Mouse (Mus musculus) monocyte, adult 59 days (primary cell): ENCODE measurements around the gene Rpl3. TPM values are rescaled to one million over a fixed set of nuclear protein-coding genes. Genes with fewer than 3 reads are reported as not detected.

Experiments used
- total RNA-seq, 2 experiments: library from RNA; stranded (reverse); gene quantifications; one replicate each; pipeline ENCODE4 v1.2.4; 2023

Gene Rpl3
- 100 to 1,000 TPM; 625 to 720 TPM for total RNA-seq

DNA sequence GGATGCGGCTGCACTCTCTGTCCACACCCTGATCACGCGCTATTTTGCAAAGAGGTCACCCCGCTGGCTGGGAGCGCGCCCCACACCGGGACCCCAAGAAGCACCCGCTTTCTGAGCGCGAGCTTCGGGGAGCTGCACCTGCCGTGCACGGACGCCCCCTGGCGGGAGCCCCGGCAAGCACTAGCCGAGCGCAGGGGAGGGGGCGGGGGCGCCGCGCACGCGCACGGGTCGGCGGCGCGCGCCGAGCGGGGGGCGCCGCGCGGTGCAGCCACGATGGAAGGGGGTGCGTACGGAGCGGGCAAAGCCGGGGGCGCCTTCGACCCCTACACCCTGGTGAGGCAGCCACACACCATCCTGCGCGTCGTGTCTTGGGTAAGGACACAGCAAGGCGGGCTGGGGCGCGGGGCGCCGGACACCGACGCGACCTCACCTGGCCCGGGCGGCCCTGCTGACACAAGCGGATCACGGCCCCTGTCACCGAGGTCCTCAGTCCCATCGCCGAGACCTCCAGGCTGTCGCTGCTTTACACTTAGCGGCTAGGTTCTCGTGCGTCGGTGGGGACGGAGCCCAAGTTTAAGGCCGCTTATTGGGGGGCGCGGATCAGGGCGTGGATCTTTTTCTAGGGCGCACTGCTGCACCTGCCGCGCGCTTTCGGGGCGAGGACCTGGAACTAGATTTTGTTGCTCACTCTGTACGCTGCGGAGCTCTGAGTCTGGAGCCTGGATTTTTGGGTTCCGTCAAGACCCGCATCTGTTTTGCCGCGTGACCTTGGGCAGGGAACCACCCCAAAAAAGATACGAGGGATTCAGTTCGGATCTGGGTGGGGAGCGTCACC is at the start of gene Rpl3, which contains the start of gene Syngr1:
Gene Rpl3 (minus strand): TSS at position 748 of the 835 bp plus-strand sequence.
Gene Syngr1 (plus strand): TSS at position 214 of the 835 bp plus-strand sequence.

DNA sequence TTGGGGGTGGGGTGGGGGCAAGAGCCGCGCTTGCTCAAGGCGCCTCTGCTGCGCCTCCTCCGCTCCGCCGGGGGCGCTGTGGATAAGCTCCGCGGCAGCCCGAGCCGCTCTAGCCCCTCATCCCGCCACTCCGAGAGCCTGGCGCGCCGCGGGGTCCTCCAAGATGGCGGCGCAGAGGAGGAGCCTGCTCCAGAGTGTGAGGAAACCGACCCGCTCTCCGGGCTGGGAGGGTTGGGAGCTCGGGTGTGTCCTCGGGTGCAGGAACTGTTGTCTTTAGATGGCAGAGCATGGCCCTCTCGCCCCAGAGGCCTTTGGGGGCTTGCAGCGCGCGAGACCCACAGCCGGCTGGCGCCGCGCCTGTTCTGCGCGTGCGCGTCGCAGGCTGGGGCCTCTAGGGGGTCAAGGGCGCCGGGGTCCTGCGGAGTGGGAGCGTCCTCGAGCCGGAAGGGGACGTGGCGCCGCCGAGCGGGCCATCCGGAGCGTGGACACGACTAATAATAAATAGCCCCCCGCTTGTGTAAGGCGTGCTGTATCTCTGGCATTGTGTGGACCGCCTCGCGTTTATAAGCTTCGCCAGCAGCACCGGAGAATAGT is 41.4 kb upstream of the Rpl3 start, which contains the start of gene Tab1:
Gene Tab1 (plus strand): TSS at position 135 of the 594 bp plus-strand sequence.

Other genes starting within 250 kb of the Rpl3 start
- gene Apobec3, start 200.2 kb downstream of the Rpl3 start, total RNA-seq = 10 to 100 TPM; 65.2 to 79.8 TPM
- gene Cbx7, start 120.7 kb downstream of the Rpl3 start, total RNA-seq = 10 to 100 TPM; 20.0 to 22.0 TPM
- gene Pdgfb, start 76.9 kb downstream of the Rpl3 start, total RNA-seq = 10 to 100 TPM; 55.6 to 68.4 TPM
- not detected for gene Syngr1, start 534 bp downstream of the Rpl3 start, total RNA-seq
- 10 to 100 TPM; 17.3 to 19.0 TPM for gene Tab1, start 41.3 kb upstream of the Rpl3 start, total RNA-seq
- gene Mgat3, start 81.9 kb upstream of the Rpl3 start, total RNA-seq = under 1 TPM in 1 of 2 experiments, not detected in 1; 0.10 TPM
- gene Mief1, start 142.2 kb upstream of the Rpl3 start, total RNA-seq = 10 to 100 TPM; 35.5 to 40.5 TPM
- gene AC140267.1, start 144.0 kb upstream of the Rpl3 start, total RNA-seq = 10 to 100 TPM in 1 of 2 experiments, not detected in 1; 17.9 TPM
- 100 to 1,000 TPM; 428 to 441 TPM for gene Atf4, start 163.3 kb upstream of the Rpl3 start, total RNA-seq
- 10 to 100 TPM; 17.5 to 20.5 TPM for gene Rps19bp1, start 172.4 kb upstream of the Rpl3 start, total RNA-seq
- under 1 TPM; 0.06 to 0.21 TPM for gene Cacna1i, start 195.4 kb upstream of the Rpl3 start, total RNA-seq